Mouse (Mus musculus): ENCODE results near the gene Nhlrc3.

DNA sequence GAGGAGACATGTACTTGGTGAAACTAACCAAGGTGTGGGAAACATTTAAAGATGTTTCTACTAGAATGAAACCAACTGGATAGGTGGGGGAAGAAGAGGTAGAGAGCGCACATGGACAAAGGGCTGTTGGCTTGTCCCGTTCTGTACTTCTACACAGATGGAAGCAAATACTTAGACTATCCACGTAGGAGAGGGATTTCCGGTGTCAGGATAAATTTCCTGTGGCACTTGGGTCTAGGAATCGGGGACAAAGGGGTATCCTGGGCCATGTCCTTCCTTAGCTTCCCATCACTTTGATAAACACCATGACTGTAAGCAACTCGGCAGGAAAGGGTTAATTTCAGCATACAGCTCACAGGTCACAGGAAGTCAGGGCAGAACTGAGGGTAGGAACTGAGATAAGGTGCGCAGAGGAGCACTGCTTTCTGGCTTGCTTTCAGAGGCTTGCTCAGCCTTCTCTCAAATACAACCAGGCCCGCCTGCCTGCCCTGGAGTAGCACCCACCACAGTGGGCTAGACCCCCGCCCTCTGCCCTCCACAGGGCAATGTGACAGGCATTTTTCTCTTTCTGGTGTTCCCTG lies 24.0 kb upstream of the Nhlrc3 start:
- TF ChIP-seq CTCF (conservative IDR thresholded peaks at IDR 0.05; ENCODE audit: insufficient read depth, insufficient read length, low read depth, low read length) (no peak), POLR2A (IDR thresholded peaks at IDR 0.05; ENCODE audit: low read depth, low read length) (no peak)

Data from kidney, adult 2 months (tissue).